ENCODE assay signal across 9 mouse cellular contexts in genomic region chr1:86650272-86650671, GRCm38 (mm10). TPM values are rescaled to one million over a fixed set of nuclear protein-coding genes. Genes with fewer than 3 reads are reported as not detected.
DNase-seq lines count a peak whose midpoint lies in the region; ATAC-seq and TF ChIP-seq lines count a peak whose summit lies in the region.
"Had no signal": no experiment of that assay in that cellular context is flagged by ENCODE, and none has a peak within 500 bp of the region (broad histone marks: within the 10 kb centered on the region; RNA-seq: fewer than 3 reads in every experiment).

No protein-coding gene starts in this region.

- H3K27me3 ChIP-seq in forebrain, embryonic 11.5 days (ENCODE audit: control insufficient read depth, insufficient read depth, low read length): no peaks in the 10 kb centered on the region
- no peaks in the 10 kb centered on the region for H3K27me3 ChIP-seq in forebrain, embryonic 12.5 days
- H3K27me3 ChIP-seq in cerebellum, adult 2 months (ENCODE audit: control insufficient read depth, insufficient read depth, low read length): no peaks in the 10 kb centered on the region
- H3K27me3 ChIP-seq: limb, embryonic 12.5 days had no signal

- no peaks in the 10 kb centered on the region for H3K36me3 ChIP-seq in forebrain, embryonic 11.5 days (ENCODE audit: control insufficient read depth, insufficient read depth, low read length)
- H3K36me3 ChIP-seq in forebrain, embryonic 12.5 days (replicated peaks): no peaks in the 10 kb centered on the region
- H3K36me3 ChIP-seq: limb, embryonic 12.5 days had no signal

- H3K4me1 ChIP-seq in forebrain, embryonic 11.5 days (replicated peaks; ENCODE audit: control insufficient read depth, insufficient read depth, low read length): no peaks in the 10 kb centered on the region
- no peaks in the 10 kb centered on the region for H3K4me1 ChIP-seq in forebrain, embryonic 12.5 days
- no peaks in the 10 kb centered on the region for H3K4me1 ChIP-seq in cerebellum, adult 2 months (ENCODE audit: control insufficient read depth, insufficient read depth, low read length)
- H3K4me1 ChIP-seq: limb, embryonic 12.5 days had no signal

- peak; percentile 97 for TF ChIP-seq CTCF in cerebellum, adult 2 months (IDR thresholded peaks at IDR 0.05; ENCODE audit: borderline replicate concordance, insufficient read depth, low read depth, low read length)

- DNase-seq in forebrain, embryonic 11.5 days (ENCODE audit: low spot score): peak; percentile 80
- DNase-seq in MN1 (ENCODE audit: low spot score): peak; percentile 55
- peak; percentile 60 to 79 for DNase-seq in cerebellum, adult 2 months
- DNase-seq in gastrocnemius, postnatal 10 days: peak; percentile 73
- DNase-seq in left cerebral cortex, adult 11 months (ENCODE audit: low spot score): peak; percentile 50
- DNase-seq in mesoderm, embryonic 11.5 days (ENCODE audit: low read depth, low spot score): peak; percentile 61
- peak; percentile 51 to 80 for DNase-seq in spleen, postnatal 10 days (ENCODE audit: low spot score in 2 of 2)

- H3K27ac ChIP-seq in forebrain, embryonic 11.5 days (ENCODE audit: low read depth, low read length): no peak overlapping the region
- no peak overlapping the region for H3K27ac ChIP-seq in forebrain, embryonic 12.5 days
- no peak overlapping the region for H3K27ac ChIP-seq in cerebellum, adult 2 months (ENCODE audit: insufficient read depth, low read length)
- H3K27ac ChIP-seq: limb, embryonic 12.5 days had no signal

- TF ChIP-seq POLR2A in cerebellum, adult 2 months (IDR thresholded peaks at IDR 0.05; ENCODE audit: borderline replicate concordance, insufficient read depth, low read length): no peak

- WGBS in forebrain, embryonic 11.5 days: 13% methylated on average over 6 of the region's 6 CpGs
- 18% methylated on average over 6 of the region's 6 CpGs for WGBS in forebrain, embryonic 12.5 days
- WGBS in cerebellum, adult 2 months: 16% methylated on average over 6 of the region's 6 CpGs

- H3K9me3 ChIP-seq in forebrain, embryonic 11.5 days (ENCODE audit: control insufficient read depth, low read length): no peaks in the 10 kb centered on the region
- no peaks in the 10 kb centered on the region for H3K9me3 ChIP-seq in forebrain, embryonic 12.5 days
- H3K9me3 ChIP-seq: limb, embryonic 12.5 days had no signal

- no peak for ATAC-seq in forebrain, embryonic 11.5 days (replicated peaks; ENCODE audit: low FRiP score)
- no peak for ATAC-seq in forebrain, embryonic 12.5 days (ENCODE audit: low FRiP score)

- H3K4me3 ChIP-seq in forebrain, embryonic 11.5 days (ENCODE audit: low read depth, low read length): no peak overlapping the region
- no peak overlapping the region for H3K4me3 ChIP-seq in forebrain, embryonic 12.5 days (replicated peaks)
- H3K4me3 ChIP-seq in cerebellum, adult 2 months (replicated peaks; ENCODE audit: insufficient read depth, low read depth, low read length): no peak overlapping the region
- H3K4me3 ChIP-seq: limb, embryonic 12.5 days had no signal

- H3K4me2 ChIP-seq in forebrain, embryonic 11.5 days (ENCODE audit: low read depth, low read length, severe bottlenecking): no peak overlapping the region
- no peak overlapping the region for H3K4me2 ChIP-seq in forebrain, embryonic 12.5 days
- H3K4me2 ChIP-seq: limb, embryonic 12.5 days had no signal

- H3K9ac ChIP-seq in forebrain, embryonic 11.5 days (ENCODE audit: low read length): no peak overlapping the region
- no peak overlapping the region for H3K9ac ChIP-seq in forebrain, embryonic 12.5 days
- H3K9ac ChIP-seq: limb, embryonic 12.5 days had no signal

RNA-seq across cellular contexts. Expression of gene Nppc, which starts 20.1 kb away (rescaled TPM):
- polyA plus RNA-seq in forebrain, embryonic 11.5 days (2014; fragmentation: Nextera tagmentation; extraction: Ambion mirVana): 0.79 and 0.98 TPM in 2 replicates
- polyA plus RNA-seq in forebrain, embryonic 12.5 days (2016; fragmentation: Nextera tagmentation; extraction: Ambion mirVana): 0.83 and 1.6 TPM in 2 replicates
- polyA plus RNA-seq in cerebellum, adult 2 months (2012; rRNA removed): 18.7 and 21.1 TPM in 2 replicates
- total RNA-seq in gastrocnemius, postnatal 10 days (2021): 1 to 10 TPM; 1.9 to 2.2 TPM

RNA-seq across cellular contexts. Expression of gene Dis3l2, which starts 53.3 kb away (rescaled TPM):
- 40.5 and 40.6 TPM in 2 replicates for polyA plus RNA-seq in forebrain, embryonic 11.5 days (2014; fragmentation: Nextera tagmentation; extraction: Ambion mirVana)
- polyA plus RNA-seq in forebrain, embryonic 12.5 days (2016; fragmentation: Nextera tagmentation; extraction: Ambion mirVana): 40.7 and 41.7 TPM in 2 replicates
- polyA plus RNA-seq in cerebellum, adult 2 months (2012; rRNA removed): 22.3 and 22.6 TPM in 2 replicates
- 10 to 100 TPM; 14.5 to 16.9 TPM for total RNA-seq in gastrocnemius, postnatal 10 days (2021)
